Mouse (Mus musculus): Measurements from ENCODE around the gene Acap3.

DNA sequence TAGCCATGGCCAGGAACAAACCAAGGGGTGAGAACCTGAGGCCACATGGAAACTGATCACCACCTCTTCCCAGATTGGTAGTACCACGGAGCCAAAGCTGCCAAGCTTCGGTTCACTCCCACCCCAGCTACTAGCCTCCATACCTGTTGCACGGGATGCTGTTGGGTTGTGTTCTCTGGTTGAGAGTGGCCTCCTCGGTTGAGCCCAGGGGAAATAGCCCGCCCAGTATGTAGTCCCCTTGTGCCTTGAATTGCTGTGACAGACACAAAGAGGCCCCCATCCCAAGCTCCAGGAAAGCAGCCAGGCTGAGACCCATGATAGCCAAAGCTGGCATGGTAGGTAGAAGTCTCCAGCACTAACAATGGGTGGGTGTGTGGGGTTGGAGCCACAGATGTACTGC lies 28.6 kb upstream of the Acap3 start, which contains the start of gene Tas1r3:
- TF ChIP-seq EP300 (IDR thresholded peaks at IDR 0.05): no peak
- TF ChIP-seq CTCF (IDR thresholded peaks at IDR 0.05): no peak
